8 mouse cellular contexts compared by ENCODE assay signal in the genomic region with DNA sequence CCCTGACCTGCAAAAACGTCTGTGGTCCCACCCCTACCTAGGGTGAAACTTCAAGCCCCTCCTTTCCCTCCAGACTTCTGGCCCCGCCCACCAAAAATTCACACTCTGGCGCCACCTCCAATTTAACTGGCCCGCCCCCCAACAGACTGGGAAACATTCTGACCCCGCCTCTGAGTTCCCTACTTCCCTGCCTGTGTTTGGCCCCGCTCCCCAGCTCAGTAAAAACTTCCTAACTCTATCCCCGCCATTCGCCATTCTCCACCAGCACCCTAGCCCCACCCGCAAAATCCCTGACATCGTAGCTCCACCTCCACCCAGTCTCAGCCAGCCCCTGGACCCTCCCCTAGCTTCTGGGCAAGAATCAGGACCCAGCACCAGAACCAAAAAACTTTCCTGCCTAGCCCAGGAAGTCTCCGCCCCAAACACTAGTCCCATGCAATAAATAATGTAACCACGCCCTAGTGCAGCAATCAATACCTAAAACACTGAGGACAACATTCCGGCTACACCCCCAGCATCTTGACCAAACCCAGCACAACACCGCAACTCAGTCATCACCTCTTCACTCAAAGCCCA. TPM values are rescaled to one million over a fixed set of nuclear protein-coding genes. Genes with fewer than 3 reads are reported as not detected.
DNase-seq lines count a peak whose midpoint lies in the region; ATAC-seq lines count a peak whose summit lies in the region.

No protein-coding gene starts in this region.

- H3K4me2 ChIP-seq in forebrain, embryonic 13.5 days, result peak overlapping the region; percentile 54

- peak; percentile 56 for ATAC-seq in forebrain, embryonic 13.5 days

- no peaks in the 10 kb centered on the region for H3K9me3 ChIP-seq in forebrain, embryonic 13.5 days (replicated peaks)

- peaks cover 37% of the 10 kb centered on the region for H3K36me3 ChIP-seq in forebrain, embryonic 13.5 days (ENCODE audit: poor library complexity, severe bottlenecking)

- peak; percentile 84 for DNase-seq in Muller cell, postnatal 12 days (ENCODE audit: inconsistent ontology term)
- peak; percentile 59 for DNase-seq in cerebellum, adult 11 months
- peak; percentile 73 to 77 for DNase-seq in heart, postnatal 14 days
- peak; percentile 88 to 91 for DNase-seq in kidney, postnatal 4 days
- DNase-seq in lung, postnatal 14 days, result peak; percentile 81
- peak; percentile 75 for DNase-seq in ovary, postnatal 36 days (ENCODE audit: low spot score)
- peak; percentile 55 for DNase-seq in urinary bladder, adult 2 months (ENCODE audit: low spot score)

- H3K4me3 ChIP-seq in forebrain, embryonic 13.5 days, result peak overlapping the region; percentile 64

- no peaks in the 10 kb centered on the region for H3K27me3 ChIP-seq in forebrain, embryonic 13.5 days

- no peak overlapping the region for H3K9ac ChIP-seq in forebrain, embryonic 13.5 days

- 3% methylated on average over 14 of the region's 14 CpGs for WGBS in forebrain, embryonic 13.5 days

- H3K27ac ChIP-seq in forebrain, embryonic 13.5 days, result 0 out of 2 replicates have a peak overlapping the region, but pooled peaks have one; percentile 92

- intact Hi-C loops in heart, postnatal 14 days (cut with DNase I), result no loop called here

- H3K4me1 ChIP-seq in forebrain, embryonic 13.5 days, result peaks cover 12% of the 10 kb centered on the region

RNA-seq across cellular contexts. Expression of gene Ccdc9, which starts 1.1 kb away (rescaled TPM):
- polyA plus RNA-seq in forebrain, embryonic 13.5 days (2015; fragmentation: Nextera tagmentation; extraction: Ambion mirVana), result 25.2 and 32.2 TPM in 2 replicates
- total RNA-seq in heart, postnatal 14 days (2021), result 10 to 100 TPM; 32.1 to 39.4 TPM
- polyA plus RNA-seq in urinary bladder, adult 2 months (2012; rRNA removed), result 61.4 and 104 TPM in 2 replicates

RNA-seq across cellular contexts. Expression of gene Inafm1, which starts 12.1 kb away (rescaled TPM):
- 14.0 and 15.5 TPM in 2 replicates for polyA plus RNA-seq in forebrain, embryonic 13.5 days (2015; fragmentation: Nextera tagmentation; extraction: Ambion mirVana)
- total RNA-seq in heart, postnatal 14 days (2021), result 10 to 100 TPM; 14.6 to 14.9 TPM
- polyA plus RNA-seq in urinary bladder, adult 2 months (2012; rRNA removed), result 26.5 and 36.7 TPM in 2 replicates

RNA-seq across cellular contexts. Expression of gene Bbc3, which starts 22.7 kb away (rescaled TPM):
- polyA plus RNA-seq in forebrain, embryonic 13.5 days (2015; fragmentation: Nextera tagmentation; extraction: Ambion mirVana), result 10.0 and 12.2 TPM in 2 replicates
- 1 to 10 TPM; 7.9 to 8.7 TPM for total RNA-seq in heart, postnatal 14 days (2021)
- 5.0 and 5.2 TPM in 2 replicates for polyA plus RNA-seq in urinary bladder, adult 2 months (2012; rRNA removed)

RNA-seq across cellular contexts. Expression of gene C5ar1, which starts 26.2 kb away (rescaled TPM):
- 0.57 and 1.2 TPM in 2 replicates for polyA plus RNA-seq in forebrain, embryonic 13.5 days (2015; fragmentation: Nextera tagmentation; extraction: Ambion mirVana)
- total RNA-seq in heart, postnatal 14 days (2021), result 1 to 10 TPM; 5.2 to 5.8 TPM
- polyA plus RNA-seq in urinary bladder, adult 2 months (2012; rRNA removed), result 11.8 and 16.8 TPM in 2 replicates

RNA-seq across cellular contexts. Expression of gene C5ar2, which starts 41.6 kb away (rescaled TPM):
- 0.06 TPM in 1 of 2 replicates, not detected in the other for polyA plus RNA-seq in forebrain, embryonic 13.5 days (2015; fragmentation: Nextera tagmentation; extraction: Ambion mirVana)
- 1 to 10 TPM in 1 of 2 experiments, under 1 TPM in 1; 0.93 to 1.1 TPM for total RNA-seq in heart, postnatal 14 days (2021)
- 1.6 and 1.7 TPM in 2 replicates for polyA plus RNA-seq in urinary bladder, adult 2 months (2012; rRNA removed)

Comparison
In these comparisons a context has a peak if more than half of its experiments do, and no peak if none do; other contexts are left out.
1. Peak in every context shown above with its lines: DNase-seq, ATAC-seq, H3K4me3 ChIP-seq and H3K27ac ChIP-seq.